Mouse (Mus musculus): ENCODE measurements around the gene Piezo1. TPM values are rescaled to one million over a fixed set of nuclear protein-coding genes. Genes with fewer than 3 reads are reported as not detected.
A peak's percentile ranks its signal among the peaks of the same experiment; 100 is the strongest.

Piezo1 gene
- polyA plus RNA-seq, 1 experiment from 2014 or later: 8.2 TPM

DNA sequence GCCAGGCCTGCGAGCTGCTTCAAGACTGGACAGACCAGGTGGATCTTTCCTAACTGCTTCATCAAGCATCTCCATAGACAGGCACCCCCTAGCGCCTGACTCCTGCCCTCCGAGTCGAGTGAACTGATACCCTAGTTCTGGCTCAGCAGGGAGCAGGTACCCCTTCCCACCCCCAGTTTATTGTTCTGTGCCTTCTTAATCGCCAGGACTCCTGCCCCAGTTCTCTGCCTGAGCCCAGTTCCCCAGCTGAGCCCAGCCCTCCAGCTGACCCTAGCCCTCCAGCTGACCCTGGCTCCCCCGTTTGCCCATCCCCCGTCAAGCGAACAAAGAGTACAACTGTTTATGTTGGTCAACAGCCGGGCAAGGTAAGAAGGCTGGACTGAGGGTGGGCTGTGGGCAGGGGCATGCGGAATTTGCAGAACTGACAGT lies 17.8 kb upstream of the Piezo1 start:
- WGBS: 11% methylated on average over 10 of the region's 10 CpGs

DNA sequence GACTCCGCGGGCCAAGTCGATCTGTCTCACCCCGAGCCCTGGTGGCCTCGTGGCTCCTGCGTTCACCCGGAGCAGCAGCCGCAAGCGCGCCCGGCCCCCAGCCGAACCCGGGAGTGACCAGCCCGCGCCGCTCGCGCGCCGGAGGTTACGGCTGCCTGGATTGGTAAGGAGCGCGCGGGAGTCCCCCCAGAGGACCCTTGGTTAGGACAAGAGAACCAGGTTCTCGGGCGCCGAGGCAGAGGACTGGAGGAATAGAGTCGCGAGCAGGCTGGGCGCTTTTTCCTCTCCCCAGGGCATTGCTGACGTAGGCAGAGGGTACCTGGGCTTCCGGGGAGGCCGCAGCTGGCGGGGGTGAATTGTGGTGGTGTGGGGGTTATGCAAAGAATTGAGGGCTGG lies 17.0 kb upstream of the Piezo1 start:
- no peak for DNase-seq (ENCODE audit: low spot score)
- under 1% methylated on average over 34 of the region's 34 CpGs for WGBS
- Histone ChIP-seq H3K9me3 (replicated peaks) (no peaks in the 10 kb centered on the region), H3K4me3 (peak overlapping the region; percentile 95), H3K27me3 (ENCODE audit: low read depth, poor library complexity, severe bottlenecking) (no peaks in the 10 kb centered on the region), H3K36me3 (peaks cover 47% of the 10 kb centered on the region), H3K4me1 (peaks cover 62% of the 10 kb centered on the region), H3K27ac (replicated peaks) (peak overlapping the region; percentile 97)

More for the DNA sequence above, 17.8 kb upstream of the Piezo1 start:
- Histone ChIP-seq H3K27me3 (ENCODE audit: low read depth, poor library complexity, severe bottlenecking) (no peaks in the 10 kb centered on the region), H3K9me3 (replicated peaks) (no peaks in the 10 kb centered on the region), H3K27ac (replicated peaks) (peak overlapping the region; percentile 97), H3K4me1 (peaks cover 70% of the 10 kb centered on the region), H3K36me3 (peaks cover 55% of the 10 kb centered on the region), H3K4me3 (peak overlapping the region; percentile 95)
- peak; percentile 34 for DNase-seq (ENCODE audit: low spot score)

DNA sequence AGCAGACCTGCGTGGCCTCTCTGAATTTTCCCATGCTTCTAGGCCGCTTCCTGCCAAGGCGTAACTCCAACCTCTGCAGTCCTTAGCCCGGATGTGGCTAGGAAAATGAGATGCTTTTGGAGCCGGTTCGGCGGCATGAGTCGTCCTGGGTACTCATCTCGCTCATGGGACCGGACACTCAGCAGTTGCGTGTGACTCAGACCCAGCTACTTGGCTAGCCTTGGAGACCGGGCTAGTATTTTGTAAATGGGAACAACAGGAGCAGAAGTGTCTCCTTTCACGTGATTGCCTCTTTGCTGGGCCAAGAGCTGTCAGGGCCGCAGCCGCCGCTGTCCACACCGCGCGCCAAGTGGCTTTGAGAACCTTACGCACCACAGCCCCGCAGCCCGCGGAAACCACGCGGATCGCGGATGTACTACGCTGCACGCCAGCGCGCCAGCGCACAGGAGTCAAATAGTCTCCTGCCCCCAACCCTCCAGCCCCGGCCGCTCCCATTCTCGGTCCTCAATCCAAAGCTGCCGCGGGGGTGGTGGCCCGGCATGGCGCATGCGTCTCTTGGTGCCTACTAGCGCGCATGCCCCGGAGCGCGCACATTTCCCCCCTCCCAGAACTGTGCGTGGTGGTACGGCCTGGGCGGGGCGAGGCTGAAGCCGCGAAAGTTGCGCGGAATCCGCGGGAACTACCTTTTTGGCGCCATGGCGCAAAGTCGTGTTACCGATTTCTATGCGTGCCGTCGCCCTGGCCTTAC lies 16.4 kb upstream of the Piezo1 start, which contains the start of gene Cdt1:
Gene Cdt1 (plus strand): TSS at position 655 of the 748 bp plus-strand sequence.
- Histone ChIP-seq H3K4me1 (peaks cover 56% of the 10 kb centered on the region), H3K27me3 (ENCODE audit: low read depth, poor library complexity, severe bottlenecking) (no peaks in the 10 kb centered on the region), H3K9me3 (replicated peaks) (no peaks in the 10 kb centered on the region), H3K4me3 (peak within 1 kb of the TSS; percentile 95), H3K27ac (replicated peaks) (peak within 1 kb of the TSS; percentile 97), H3K36me3 (peaks cover 41% of the 10 kb centered on the region)
- under 1% methylated on average over 62 of the region's 62 CpGs for WGBS
- peak; percentile 98 for DNase-seq (ENCODE audit: low spot score)

DNA sequence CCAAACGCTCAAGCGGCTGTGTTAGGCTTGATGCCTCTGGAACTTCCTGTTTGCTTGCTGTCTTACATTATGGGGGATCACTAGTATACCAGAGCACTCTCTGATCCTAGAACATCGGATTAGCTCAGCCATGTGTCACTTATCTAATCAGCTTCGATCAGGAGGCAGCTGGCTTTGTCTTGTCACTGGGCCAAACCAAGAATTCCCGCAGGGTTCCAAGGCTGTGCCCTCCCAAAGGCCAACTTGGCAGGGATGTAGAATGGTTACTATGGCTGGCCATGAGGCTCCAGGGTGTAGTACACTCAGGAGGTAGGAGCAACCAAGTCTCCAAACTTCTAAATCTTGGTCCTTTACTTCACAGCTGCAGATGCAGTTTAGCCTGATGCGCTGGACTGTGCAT lies 15.6 kb upstream of the Piezo1 start:
- peak; percentile 57 for DNase-seq (ENCODE audit: low spot score)
- Histone ChIP-seq H3K36me3 (peaks cover 33% of the 10 kb centered on the region), H3K9me3 (replicated peaks) (no peaks in the 10 kb centered on the region), H3K4me3 (peak overlapping the region; percentile 95), H3K27ac (replicated peaks) (peak overlapping the region; percentile 97), H3K4me1 (peaks cover 48% of the 10 kb centered on the region), H3K27me3 (ENCODE audit: low read depth, poor library complexity, severe bottlenecking) (no peaks in the 10 kb centered on the region)
- 38% methylated on average over 6 of the region's 6 CpGs for WGBS

DNA sequence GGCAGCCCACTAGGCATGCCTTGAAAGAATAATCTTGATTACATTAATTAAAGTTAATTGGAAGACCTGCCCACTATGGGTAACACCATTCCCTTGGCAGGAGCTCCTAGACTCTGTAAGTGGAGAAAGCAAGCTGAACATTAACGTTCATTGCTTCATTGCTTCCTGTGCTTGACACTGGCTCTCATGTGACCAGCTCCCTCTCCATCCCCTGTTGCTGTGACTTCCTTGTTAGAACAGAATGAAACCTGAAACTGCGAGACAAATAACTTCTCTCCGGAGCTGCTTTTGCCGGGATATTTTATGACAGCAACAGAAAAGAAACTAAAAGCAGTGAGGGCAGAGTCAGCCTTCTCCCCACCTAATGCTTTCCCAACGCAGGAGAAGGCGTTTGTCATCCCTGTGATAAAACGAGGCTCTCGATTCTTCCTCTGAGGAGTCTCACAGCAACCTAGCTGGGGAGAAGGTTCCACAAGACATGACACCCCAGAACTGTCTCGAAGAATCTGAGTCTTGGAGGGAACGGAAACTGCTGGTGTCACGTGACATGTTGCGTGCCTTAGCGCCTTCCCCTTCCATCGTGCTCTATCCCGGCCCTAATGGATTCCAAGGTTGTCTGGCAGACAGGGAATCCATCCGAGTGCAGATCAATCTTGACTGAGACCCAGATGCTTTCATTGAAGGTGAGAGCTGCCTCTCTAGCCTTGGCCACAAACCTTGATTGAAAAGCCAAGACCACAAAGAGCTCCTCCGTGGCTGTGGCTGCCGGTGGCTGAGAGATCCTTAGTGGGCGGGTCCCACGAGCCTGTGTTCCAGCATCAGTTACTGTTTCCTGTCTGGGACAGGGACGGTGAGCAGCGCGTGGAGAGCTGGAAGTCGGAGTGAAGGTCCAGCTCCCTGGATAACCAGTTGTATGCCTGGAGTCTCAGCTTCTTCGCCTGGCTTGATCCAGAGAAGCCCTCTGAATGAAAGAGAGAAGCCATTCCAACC lies 13.5 kb upstream of the Piezo1 start:
- H3K36me3 ChIP-seq: peaks cover 12% of the 10 kb centered on the region
- no peaks in the 10 kb centered on the region for H3K27me3 ChIP-seq (ENCODE audit: low read depth, poor library complexity, severe bottlenecking)
- 88% methylated on average over 25 of the region's 25 CpGs for WGBS
- no peak overlapping the region for H3K4me3 ChIP-seq
- H3K27ac ChIP-seq (replicated peaks): no peak overlapping the region
- H3K4me1 ChIP-seq: peaks cover 29% of the 10 kb centered on the region
- no peaks in the 10 kb centered on the region for H3K9me3 ChIP-seq (replicated peaks)
- no peak for DNase-seq (ENCODE audit: low spot score)

DNA sequence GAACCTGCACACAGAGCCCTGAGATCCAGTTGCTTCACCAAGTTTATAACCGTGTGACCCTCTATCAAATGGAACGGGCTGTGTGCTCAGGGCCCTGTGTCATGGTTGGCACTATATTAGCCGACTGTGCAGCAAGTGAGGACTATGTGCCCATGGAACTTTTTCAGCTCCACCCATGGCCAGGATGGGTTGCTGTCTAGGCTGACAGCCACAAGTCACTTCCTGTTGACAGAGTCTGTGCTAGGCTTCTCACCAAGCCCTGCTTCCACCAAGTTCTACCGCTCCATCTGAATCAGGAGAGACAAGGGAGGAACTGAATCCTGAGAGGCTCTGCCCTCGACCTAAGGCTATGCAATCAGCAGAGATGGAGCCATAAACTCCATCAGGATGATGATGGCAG lies 10.1 kb upstream of the Piezo1 start:
- WGBS: 85% methylated on average over 5 of the region's 5 CpGs
- Histone ChIP-seq H3K4me1 (peaks cover 24% of the 10 kb centered on the region), H3K36me3 (peaks cover 3% of the 10 kb centered on the region; the same call in 1 of the 2 replicates), H3K27ac (replicated peaks) (no peak overlapping the region), H3K4me3 (no peak overlapping the region), H3K27me3 (ENCODE audit: low read depth, poor library complexity, severe bottlenecking) (no peaks in the 10 kb centered on the region), H3K9me3 (replicated peaks) (no peaks in the 10 kb centered on the region)
- no peak for DNase-seq (ENCODE audit: low spot score)

DNA sequence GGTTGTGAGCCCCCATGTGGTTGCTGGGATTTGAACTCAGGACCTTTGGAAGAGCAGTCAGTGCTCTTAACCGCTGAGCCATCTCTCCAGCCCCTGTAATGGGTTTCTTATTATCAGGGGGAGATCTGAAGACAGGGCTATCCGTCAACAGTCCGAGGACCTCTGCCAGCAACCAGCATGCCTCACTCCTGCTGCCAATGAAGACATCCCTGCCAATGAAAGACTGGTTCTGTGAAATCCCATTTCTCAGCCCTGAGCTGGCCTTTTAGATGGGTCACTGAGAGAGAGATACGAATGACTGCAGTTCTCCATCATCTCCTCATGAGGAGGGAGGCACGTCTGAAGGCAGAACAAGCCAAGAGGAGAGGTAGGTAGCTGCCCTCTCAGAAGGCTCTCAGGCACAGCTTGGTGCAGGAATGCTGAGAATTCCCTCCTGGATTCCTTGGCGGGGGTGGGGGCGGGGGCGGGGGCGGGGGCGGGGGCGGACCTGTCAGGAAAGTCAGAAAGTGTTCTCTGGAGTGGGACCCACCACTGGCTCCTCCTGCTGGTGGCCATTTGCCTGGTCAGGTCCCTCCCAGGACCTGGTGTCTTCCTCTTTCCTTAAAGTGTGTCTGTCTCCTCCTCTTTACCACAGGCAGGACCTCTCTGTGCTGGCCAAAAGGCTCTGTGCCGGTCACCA lies 7.7 kb upstream of the Piezo1 start:
- WGBS: 16% methylated on average over 12 of the region's 12 CpGs
- DNase-seq (ENCODE audit: low spot score): peak; percentile 49
- Histone ChIP-seq H3K4me1 (peaks cover 24% of the 10 kb centered on the region), H3K27me3 (ENCODE audit: low read depth, poor library complexity, severe bottlenecking) (no peaks in the 10 kb centered on the region), H3K4me3 (no peak overlapping the region), H3K9me3 (replicated peaks) (no peaks in the 10 kb centered on the region), H3K27ac (replicated peaks) (0 out of 2 replicates have a peak overlapping the region, but pooled peaks have one; percentile 46), H3K36me3 (no peaks in the 10 kb centered on the region)

DNA sequence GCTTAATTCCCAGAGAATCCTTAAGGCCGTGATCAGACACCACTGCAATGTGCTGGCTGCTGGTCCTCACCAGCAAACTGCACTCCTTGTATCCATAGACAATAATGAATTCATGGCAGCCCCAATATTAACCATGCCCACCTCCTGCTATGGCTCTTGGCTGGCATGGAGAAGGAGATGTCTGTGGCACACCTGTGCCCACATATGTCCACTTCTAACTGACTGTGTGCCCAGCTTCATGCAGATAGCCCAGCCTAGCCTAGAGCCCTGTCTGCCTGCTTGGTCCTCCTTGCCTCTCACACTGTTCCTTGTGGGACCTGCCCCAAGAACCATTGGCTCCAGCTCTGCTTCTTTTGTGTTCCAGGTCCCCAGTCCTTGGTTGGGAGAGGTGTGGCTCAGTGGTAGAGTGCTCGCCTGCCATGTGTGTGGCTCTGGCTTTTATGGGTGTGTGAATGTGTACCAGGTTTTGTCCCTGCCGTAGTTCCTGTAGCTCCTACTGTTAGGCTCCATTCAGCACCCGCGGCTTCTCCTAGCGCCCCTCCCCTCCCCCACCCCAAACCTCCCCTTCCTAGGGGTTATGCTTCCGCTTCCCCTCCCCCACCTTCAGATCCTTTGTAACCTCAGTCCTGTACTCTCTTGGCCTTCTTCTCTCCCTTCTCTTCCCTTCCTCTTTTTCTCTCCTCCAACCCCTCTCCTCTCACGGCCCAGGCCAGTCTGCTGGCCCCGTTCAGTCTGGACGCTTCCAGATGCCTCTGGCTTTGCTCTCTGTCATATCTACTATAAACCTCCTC lies 6.3 kb upstream of the Piezo1 start:
- no peak for DNase-seq (ENCODE audit: low spot score)
- WGBS: 59% methylated on average over 10 of the region's 10 CpGs
- peaks cover 24% of the 10 kb centered on the region for H3K4me1 ChIP-seq
- no peak overlapping the region for H3K4me3 ChIP-seq
- H3K9me3 ChIP-seq (replicated peaks): no peaks in the 10 kb centered on the region
- no peaks in the 10 kb centered on the region for H3K36me3 ChIP-seq
- peak overlapping the region; percentile 65 for H3K27ac ChIP-seq (replicated peaks)
- no peaks in the 10 kb centered on the region for H3K27me3 ChIP-seq (ENCODE audit: low read depth, poor library complexity, severe bottlenecking)

DNA sequence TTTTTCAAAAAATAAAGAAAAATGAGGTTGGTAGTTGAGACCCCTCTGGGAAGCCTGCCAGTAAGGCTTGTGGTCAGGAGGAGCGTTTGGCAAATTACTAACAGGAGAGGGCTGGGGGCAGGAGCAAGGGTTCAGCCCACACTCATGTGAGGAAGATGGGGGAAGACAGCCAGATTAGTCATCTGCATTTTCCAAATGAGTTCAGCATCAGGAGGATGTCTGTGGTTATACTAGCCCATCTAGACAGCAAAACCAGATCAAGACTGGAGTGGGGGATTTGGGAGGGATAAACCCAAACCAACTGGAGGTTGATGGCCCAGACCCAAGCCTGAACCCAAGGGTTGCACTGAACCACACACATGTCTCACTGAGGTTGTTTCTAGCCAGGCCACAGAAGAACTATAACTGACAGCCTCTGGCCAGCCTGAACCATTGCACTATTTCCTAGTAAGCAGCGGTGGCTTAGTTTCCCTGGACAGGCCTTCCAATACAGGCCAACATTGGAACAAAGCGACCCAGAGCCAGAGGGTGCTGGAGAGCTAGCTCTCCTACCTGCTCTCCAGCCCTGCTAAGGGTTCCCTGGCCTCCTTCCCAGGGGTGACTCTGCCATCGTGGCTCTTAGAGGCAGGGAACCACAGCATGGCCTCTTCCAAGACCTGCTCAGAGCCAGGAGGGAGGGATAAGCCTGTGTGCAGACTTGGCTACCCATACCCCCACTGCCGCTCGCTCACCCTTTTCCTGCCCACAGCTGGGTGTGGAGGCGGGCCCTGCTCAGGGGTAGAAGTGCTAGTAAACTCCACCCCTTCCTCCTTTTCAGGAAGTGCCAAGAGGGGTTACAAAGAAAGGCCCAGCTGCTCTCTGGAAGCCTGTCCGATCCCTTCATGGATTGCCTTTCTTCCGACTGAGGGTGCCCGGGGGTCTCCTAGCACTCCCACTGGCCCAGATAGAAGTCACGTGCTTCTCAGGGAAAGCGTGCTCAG lies 5.2 kb upstream of the Piezo1 start:
- H3K27ac ChIP-seq (replicated peaks): peak overlapping the region; percentile 46
- no peaks in the 10 kb centered on the region for H3K36me3 ChIP-seq
- H3K27me3 ChIP-seq (ENCODE audit: low read depth, poor library complexity, severe bottlenecking): peaks cover 10% of the 10 kb centered on the region
- peaks cover 27% of the 10 kb centered on the region for H3K4me1 ChIP-seq
- no peaks in the 10 kb centered on the region for H3K9me3 ChIP-seq (replicated peaks)
- 71% methylated on average over 12 of the region's 12 CpGs for WGBS
- DNase-seq (ENCODE audit: low spot score): no peak
- no peak overlapping the region for H3K4me3 ChIP-seq

DNA sequence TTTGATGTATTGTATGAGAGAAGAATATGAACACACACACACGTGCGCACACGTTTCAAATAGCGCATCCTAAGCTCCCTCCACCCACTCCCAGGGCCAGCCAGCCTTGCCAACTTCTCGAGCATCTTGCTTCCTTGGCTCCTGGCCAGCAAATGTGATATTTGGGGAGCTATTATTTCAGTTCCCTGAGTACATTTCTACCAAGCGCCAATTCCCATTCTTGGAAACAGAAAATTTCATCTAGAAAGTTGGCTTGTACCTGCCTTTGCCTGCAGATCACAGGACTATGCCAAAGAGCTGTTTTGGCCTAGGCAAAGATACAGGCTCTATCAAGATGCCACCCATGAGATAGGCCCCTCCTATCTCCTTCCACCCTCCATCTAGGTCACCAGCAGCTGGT lies 3.7 kb upstream of the Piezo1 start:
- Histone ChIP-seq H3K36me3 (no peaks in the 10 kb centered on the region), H3K27me3 (ENCODE audit: low read depth, poor library complexity, severe bottlenecking) (peaks cover 25% of the 10 kb centered on the region), H3K4me1 (peaks cover 42% of the 10 kb centered on the region), H3K4me3 (no peak overlapping the region), H3K9me3 (replicated peaks) (no peaks in the 10 kb centered on the region), H3K27ac (replicated peaks) (no peak overlapping the region)
- WGBS: 90% methylated on average over 6 of the region's 6 CpGs
- DNase-seq (ENCODE audit: low spot score): no peak

DNA sequence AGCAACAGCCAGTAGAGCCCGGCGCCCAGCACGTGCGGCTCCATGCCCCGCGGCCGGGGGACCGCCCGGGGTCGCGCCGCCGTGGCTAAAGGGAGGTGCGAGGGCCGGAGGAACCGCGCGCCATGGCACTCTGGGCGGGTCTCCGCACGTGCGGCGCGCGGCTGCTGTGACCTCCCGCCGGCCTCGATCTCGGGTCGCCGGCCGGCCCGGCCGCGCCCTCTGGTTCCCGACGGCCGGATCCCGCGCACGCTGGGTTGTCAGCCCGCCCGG lies 199 bp downstream of the Piezo1 start:
- WGBS: under 1% methylated on average over 33 of the region's 43 CpGs
- Histone ChIP-seq H3K4me1 (peaks cover 43% of the 10 kb centered on the region), H3K9me3 (replicated peaks) (no peaks in the 10 kb centered on the region), H3K36me3 (no peaks in the 10 kb centered on the region), H3K4me3 (peak overlapping the region; percentile 64), H3K27me3 (ENCODE audit: low read depth, poor library complexity, severe bottlenecking) (peaks cover 43% of the 10 kb centered on the region), H3K27ac (replicated peaks) (peak overlapping the region; percentile 87)
- DNase-seq (ENCODE audit: low spot score): no peak
